Mouse (Mus musculus) liver, postnatal 0 days (tissue): ENCODE data around the gene Fam155a. TPM values are rescaled to one million over a fixed set of nuclear protein-coding genes. Genes with fewer than 3 reads are reported as not detected.

Source experiments
- ATAC-seq: fragments of 200-750 bp; cut with Nextera tagmentation; 2 replicates; pipeline ENCODE4 v1.8.0; 2017; ENCODE audit warnings: mild to moderate bottlenecking, moderate library complexity
- DNase-seq: peaks from one replicate; pipeline ENCODE4 v3.0.0-alpha.2; 2016
- H3K27ac ChIP-seq: fragments of 300-500 bp; sonication (generic); 2 replicates; pipeline ENCODE4 v1.5.1; 2014; ENCODE audit warnings: antibody characterized with exemption, moderate library complexity, mild to moderate bottlenecking, low read depth
- H3K27me3 ChIP-seq: fragments of 300-500 bp; sonication (generic); 2 replicates; pipeline ENCODE4 v1.6.1; 2014; ENCODE audit warnings: low read length, control low read depth, mixed read lengths; ENCODE audit not compliant: insufficient read depth
- H3K36me3 ChIP-seq: fragments of 300-500 bp; sonication (generic); replicated peaks from 2 replicates; pipeline ENCODE4 v1.6.1; 2014; ENCODE audit warnings: mild to moderate bottlenecking, control low read depth, low read length, moderate library complexity, mixed read lengths; ENCODE audit not compliant: insufficient read depth
- H3K4me1 ChIP-seq: fragments of 300-500 bp; sonication (generic); 2 replicates; pipeline ENCODE4 v1.6.1; 2014; ENCODE audit warnings: antibody characterized with exemption, mild to moderate bottlenecking, control low read depth; ENCODE audit not compliant: insufficient read depth
- H3K4me2 ChIP-seq: fragments of 300-500 bp; sonication (generic); 2 replicates; pipeline ENCODE4 v1.6.1; 2014; ENCODE audit warnings: low read depth, mild to moderate bottlenecking, low read length, moderate library complexity, mixed read lengths
- H3K4me3 ChIP-seq: fragments of 300-500 bp; sonication (generic); 2 replicates; pipeline ENCODE4 v1.5.1; 2014; ENCODE audit warnings: low read depth, low read length
- H3K9ac ChIP-seq: fragments of 300-500 bp; sonication (generic); replicated peaks from 2 replicates; pipeline ENCODE4 v1.6.1; 2014; ENCODE audit warnings: mild to moderate bottlenecking, moderate library complexity
- H3K9me3 ChIP-seq: fragments of 300-500 bp; sonication (generic); 2 replicates; pipeline ENCODE4 v1.6.1; 2016; ENCODE audit warnings: mild to moderate bottlenecking, control low read depth, low read length, mixed read lengths
- CTCF ChIP-seq: sonication (generic); IDR thresholded peaks from 2 replicates; pipeline ENCODE4 v1.5.1; 2016; ENCODE audit warnings: antibody characterized with exemption, low read depth
- EP300 ChIP-seq: IDR thresholded peaks from 2 replicates; pipeline ENCODE4 v1.6.1; 2016; ENCODE audit warnings: antibody characterized with exemption, low read depth, mild to moderate bottlenecking
- WGBS: fragments of 180-500 bp; shearing (Covaris S2); extraction: QIAGEN DNeasy Blood & Tissue Kit; methylation state at CpG from one replicate; pipeline ENCODE4 v1.1.7; 2014; ENCODE audit not compliant: insufficient replicate concordance; 5-methylcytosine and 5-hydroxymethylcytosine counted together
- polyA plus RNA-seq: library from polyadenylated mRNA; unstranded; fragments of >200 nt; fragmentation: Nextera tagmentation; extraction: Ambion mirVana; gene quantifications from 2 replicates; pipeline ENCODE4 v1.2.1, GENCODE M21; 2015

Gene Fam155a
- polyA plus RNA-seq, 1 experiment from 2014 or later: not detected

DNA sequence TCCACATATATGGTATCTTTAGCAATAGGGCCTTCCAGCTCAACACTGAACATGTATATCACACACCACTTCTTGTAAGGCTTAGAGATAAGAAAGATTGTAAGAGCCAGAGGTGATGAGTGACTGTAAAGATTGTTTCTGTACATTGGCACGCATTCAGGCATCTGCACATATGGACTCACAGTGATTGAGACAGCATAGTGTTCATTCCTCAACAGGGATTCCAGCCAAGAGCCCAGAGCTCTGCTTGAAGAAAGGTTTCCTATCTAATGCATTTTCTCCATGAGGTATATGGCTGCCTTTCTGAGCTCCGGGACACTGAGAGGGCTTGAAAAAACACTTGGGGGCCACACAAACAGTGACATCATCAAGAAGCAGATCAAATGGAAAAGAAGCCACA, 438.2 kb downstream of the Fam155a start:
- DNase-seq (no peak), ATAC-seq (no peak)
- H3K4me3 ChIP-seq: no peak overlapping the region
- H3K27me3 ChIP-seq: no peaks in the 10 kb centered on the region
- H3K4me2 ChIP-seq: no peak overlapping the region
- H3K27ac ChIP-seq: no peak overlapping the region
- WGBS: 78% methylated on average over 2 of the region's 2 CpGs
- no peaks in the 10 kb centered on the region for H3K36me3 ChIP-seq
- no peak for TF ChIP-seq EP300
- TF ChIP-seq CTCF: no peak
- no peaks in the 10 kb centered on the region for H3K4me1 ChIP-seq
- H3K9ac ChIP-seq: no peak overlapping the region
- H3K9me3 ChIP-seq: no peaks in the 10 kb centered on the region

DNA sequence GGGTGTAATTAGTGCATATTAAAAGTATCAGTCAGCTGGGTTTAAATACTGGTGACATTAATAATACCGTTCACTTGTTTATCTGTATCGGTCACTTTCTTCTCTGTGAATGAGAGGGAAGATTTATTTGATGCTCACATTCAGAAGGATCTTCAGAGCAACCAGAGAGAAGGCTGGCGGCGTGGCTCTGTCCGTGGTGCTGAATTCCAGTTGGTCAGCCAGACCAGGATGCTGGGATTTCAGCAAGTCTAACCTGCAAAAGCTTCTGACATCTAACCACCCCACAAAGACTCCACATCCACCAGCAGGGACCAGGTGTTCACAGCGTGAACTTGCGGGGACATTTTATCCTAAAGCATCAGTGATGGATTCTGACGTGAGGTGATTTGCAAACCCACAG, 461.5 kb downstream of the Fam155a start:
- Histone ChIP-seq H3K4me1 (no peaks in the 10 kb centered on the region), H3K36me3 (no peaks in the 10 kb centered on the region), H3K4me2 (no peak overlapping the region), H3K27ac (no peak overlapping the region), H3K9ac (no peak overlapping the region), H3K9me3 (no peaks in the 10 kb centered on the region), H3K27me3 (no peaks in the 10 kb centered on the region), H3K4me3 (no peak overlapping the region)
- WGBS: 29% methylated on average over 8 of the region's 8 CpGs
- DNase-seq (peak; percentile 47), ATAC-seq (no peak)
- TF ChIP-seq EP300: no peak

DNA sequence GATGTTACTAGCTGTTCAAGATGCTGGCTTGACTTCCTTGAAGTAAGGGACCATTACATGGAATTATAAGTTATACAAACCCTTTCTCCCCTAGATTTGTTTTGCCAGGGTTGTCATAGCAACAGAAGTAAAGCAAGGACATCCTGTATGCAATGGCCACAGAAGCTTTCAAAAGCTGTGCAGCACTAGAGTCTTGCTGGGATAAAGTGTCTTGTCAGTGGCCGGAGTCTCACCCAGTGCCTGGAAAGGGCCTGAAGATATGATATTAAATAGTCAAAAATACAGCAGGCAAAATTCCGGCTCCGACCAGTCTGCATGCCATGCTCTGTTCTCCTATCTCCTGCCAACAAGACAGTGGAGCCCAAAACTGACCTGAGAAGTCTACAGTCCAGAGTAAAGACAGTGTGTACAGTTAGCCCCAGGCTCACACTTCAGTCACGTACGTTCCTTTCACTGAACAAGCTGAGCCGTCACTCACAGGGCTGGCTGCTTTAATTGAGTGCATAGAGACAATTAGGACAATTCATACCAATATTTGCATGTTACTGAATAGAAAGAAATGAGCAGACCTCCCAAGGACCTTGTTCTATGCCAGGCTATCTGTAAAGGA, 467.3 kb downstream of the Fam155a start:
- 77% methylated on average over 6 of the region's 6 CpGs for WGBS
- Histone ChIP-seq H3K9me3 (no peaks in the 10 kb centered on the region), H3K4me2 (no peak overlapping the region), H3K36me3 (no peaks in the 10 kb centered on the region), H3K27me3 (no peaks in the 10 kb centered on the region), H3K4me1 (no peaks in the 10 kb centered on the region), H3K27ac (no peak overlapping the region), H3K9ac (no peak overlapping the region), H3K4me3 (no peak overlapping the region)
- no peak for TF ChIP-seq CTCF
- ATAC-seq: no peak
- no peak for DNase-seq

DNA sequence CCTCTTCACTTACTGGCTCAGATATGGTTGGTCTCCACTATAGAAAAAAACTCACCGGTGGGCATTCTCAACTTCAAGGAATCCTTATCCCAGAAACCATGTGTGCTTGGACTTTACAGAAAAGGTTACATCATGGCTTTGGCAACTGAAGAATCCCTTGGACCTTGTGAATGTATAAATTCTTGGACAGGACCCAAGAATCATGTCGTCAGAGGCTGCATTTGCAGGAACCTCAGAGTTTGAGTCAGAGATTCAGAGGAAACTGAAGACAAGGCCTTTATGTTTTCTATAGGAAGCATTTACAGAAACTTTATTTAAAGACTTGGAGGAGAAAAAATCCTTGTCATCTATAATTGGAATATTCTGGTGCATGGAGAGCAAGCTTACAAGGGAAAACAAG, 475.9 kb downstream of the Fam155a start:
- no peaks in the 10 kb centered on the region for H3K4me1 ChIP-seq
- TF ChIP-seq EP300 (no peak), CTCF (no peak)
- H3K4me3 ChIP-seq: no peak overlapping the region
- H3K27ac ChIP-seq: no peak overlapping the region
- no peaks in the 10 kb centered on the region for H3K36me3 ChIP-seq
- H3K9ac ChIP-seq: no peak overlapping the region
- WGBS: 79% methylated on average over 2 of the region's 2 CpGs
- no peak for ATAC-seq
- no peaks in the 10 kb centered on the region for H3K27me3 ChIP-seq
- H3K9me3 ChIP-seq: no peaks in the 10 kb centered on the region
- H3K4me2 ChIP-seq: no peak overlapping the region
- DNase-seq: no peak

DNA sequence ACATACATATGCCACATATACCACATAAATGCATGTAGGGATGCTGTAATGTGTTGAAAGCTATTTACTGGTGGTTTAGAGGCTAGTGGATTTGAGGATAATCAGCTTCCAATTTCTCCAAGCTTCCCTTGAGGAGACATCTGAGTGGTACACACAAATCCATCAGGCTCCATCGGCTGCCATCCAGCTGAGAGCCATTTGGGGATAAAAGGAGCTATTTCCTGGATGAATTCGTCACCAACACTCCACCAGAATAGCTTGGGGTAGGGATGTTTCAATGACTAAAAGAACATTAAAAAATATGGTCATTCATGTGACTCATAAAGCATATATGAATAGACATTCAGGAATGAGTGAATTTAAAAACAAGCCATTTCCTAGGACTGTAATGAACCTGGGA, 478.4 kb downstream of the Fam155a start:
- no peak for TF ChIP-seq EP300
- no peak for TF ChIP-seq CTCF
- 66% methylated on average over 2 of the region's 2 CpGs for WGBS

DNA sequence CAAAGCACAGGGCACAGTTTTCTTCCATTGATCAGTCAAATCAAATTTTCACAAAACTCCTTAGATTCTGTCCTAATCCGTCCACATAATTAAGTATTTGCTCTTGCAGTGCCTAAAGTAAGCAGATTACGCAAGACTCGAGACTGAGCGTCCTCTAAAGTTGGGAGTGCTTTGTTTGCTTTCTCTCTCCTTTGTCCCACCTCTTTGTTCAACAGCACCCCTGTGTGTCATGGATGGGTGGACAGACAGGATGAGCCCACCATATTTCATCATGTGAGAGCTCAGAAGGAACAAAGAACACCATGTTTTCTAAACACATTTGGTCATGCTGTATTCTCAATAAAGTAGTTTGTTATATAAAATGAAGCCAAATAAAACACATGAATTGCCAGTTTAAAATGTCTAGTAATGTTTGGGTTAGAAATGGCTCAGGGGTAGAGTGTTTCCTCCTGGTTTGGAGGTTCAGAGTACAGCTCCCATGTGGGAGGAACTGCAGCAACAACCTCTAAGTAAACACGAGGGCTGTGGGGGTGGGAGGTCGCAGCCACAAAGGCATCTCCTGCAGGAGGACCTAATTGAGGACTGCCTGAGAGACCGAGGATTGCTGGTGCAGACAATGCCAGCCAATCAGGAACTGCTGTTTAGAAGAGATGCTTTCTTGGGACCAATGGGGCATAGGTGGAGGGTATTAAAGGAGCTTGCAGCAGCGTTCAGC, 482.8 kb downstream of the Fam155a start:
- Histone ChIP-seq H3K27me3 (no peaks in the 10 kb centered on the region), H3K4me2 (no peak overlapping the region), H3K4me1 (no peaks in the 10 kb centered on the region), H3K27ac (no peak overlapping the region), H3K4me3 (no peak overlapping the region), H3K9me3 (no peaks in the 10 kb centered on the region), H3K36me3 (no peaks in the 10 kb centered on the region), H3K9ac (no peak overlapping the region)
- no peak for ATAC-seq
- TF ChIP-seq EP300: no peak
- no peak for TF ChIP-seq CTCF
- 41% methylated on average over 8 of the region's 8 CpGs for WGBS
- DNase-seq: no peak

More for the DNA sequence above, 478.4 kb downstream of the Fam155a start:
- DNase-seq (no peak), ATAC-seq (no peak)
- no peaks in the 10 kb centered on the region for H3K36me3 ChIP-seq
- no peak overlapping the region for H3K4me3 ChIP-seq
- no peak overlapping the region for H3K4me2 ChIP-seq
- H3K27me3 ChIP-seq: no peaks in the 10 kb centered on the region
- no peak overlapping the region for H3K27ac ChIP-seq
- no peaks in the 10 kb centered on the region for H3K4me1 ChIP-seq
- H3K9ac ChIP-seq: no peak overlapping the region
- no peaks in the 10 kb centered on the region for H3K9me3 ChIP-seq
